Mouse (Mus musculus): Measurements from ENCODE around the gene Gm49630. TPM values are rescaled to one million over a fixed set of nuclear protein-coding genes. Genes with fewer than 3 reads are reported as not detected.
"Not testable (repeated sequence)": the region's sequence is repeated elsewhere in the genome, so short reads cannot be mapped to it uniquely, and the experiment has no call there.

Gm49630 gene
- polyA plus RNA-seq, 1 experiment = not detected

DNA sequence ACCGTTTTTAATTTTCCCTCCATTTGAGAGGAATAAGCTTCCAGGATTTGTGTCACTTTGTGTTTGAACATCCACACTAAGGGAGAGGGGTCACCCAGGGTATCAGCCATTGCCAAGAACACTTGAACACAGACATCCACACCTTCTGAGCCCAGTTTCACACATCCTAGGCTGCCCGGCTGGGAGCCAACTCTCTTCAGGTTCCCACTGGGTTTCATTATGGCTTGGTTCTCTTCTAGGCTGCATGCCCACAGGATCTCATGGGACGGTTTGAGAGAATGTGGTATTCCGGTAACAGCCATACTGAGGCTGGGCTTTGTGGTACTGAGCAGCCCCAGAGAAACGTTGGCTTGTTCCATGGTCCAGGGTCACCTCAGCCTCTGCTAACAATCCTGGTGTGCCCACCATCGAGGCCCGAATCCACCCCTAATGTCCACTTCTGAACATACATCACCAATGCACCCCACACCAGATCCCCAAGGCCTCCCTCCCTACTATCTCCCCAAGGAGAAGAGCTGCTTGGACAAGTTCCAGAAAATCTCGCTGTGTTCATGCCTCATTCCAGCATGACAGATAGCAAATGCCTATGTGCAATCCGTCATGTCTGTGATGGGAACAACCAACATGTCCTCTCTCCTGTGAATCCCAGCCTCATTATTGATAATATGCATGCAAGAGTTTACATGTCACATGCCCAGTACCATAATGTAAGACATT, 10.9 kb downstream of the Gm49630 start:
- not testable (repeated sequence) for H3ac ChIP-seq (ENCODE audit: control insufficient read depth, insufficient read length); H3K79me2 ChIP-seq (ENCODE audit: control insufficient read depth, insufficient read depth)

DNA sequence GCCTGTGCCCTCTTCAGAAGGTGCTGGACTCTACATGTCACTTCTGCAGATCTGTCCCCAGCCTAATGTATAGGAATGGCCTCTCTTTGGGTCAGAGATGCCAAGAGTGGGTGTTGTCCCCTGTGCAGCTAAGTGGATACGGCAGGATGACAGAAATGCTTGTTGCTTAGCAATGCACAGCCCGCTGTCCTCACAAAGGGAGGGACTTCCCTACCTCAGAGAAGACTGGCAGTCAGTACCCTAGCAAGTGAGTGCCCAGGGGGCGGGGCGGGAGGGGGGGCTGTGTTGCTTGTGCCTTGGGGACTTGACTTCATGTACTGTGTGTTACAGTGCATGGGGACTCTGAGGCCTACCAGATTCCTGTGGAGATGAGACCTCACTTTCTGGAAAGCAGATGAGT, 12.0 kb downstream of the Gm49630 start:
- not testable (repeated sequence) for H3K36me3 ChIP-seq (ENCODE audit: control insufficient read depth, insufficient read depth); H3K79me2 ChIP-seq (ENCODE audit: control insufficient read depth, insufficient read depth); H3K27me3 ChIP-seq (ENCODE audit: control insufficient read depth, insufficient read depth, insufficient read length); H3ac ChIP-seq (ENCODE audit: control insufficient read depth, insufficient read length); H3K4me3 ChIP-seq; H3K4me2 ChIP-seq (ENCODE audit: low read depth)

More for the DNA sequence above, 10.9 kb downstream of the Gm49630 start:
- not testable (repeated sequence) for H3K36me3 ChIP-seq (ENCODE audit: control insufficient read depth, insufficient read depth); H3K4me2 ChIP-seq (ENCODE audit: low read depth); H3K4me3 ChIP-seq; H3K27me3 ChIP-seq (ENCODE audit: control insufficient read depth, insufficient read depth, insufficient read length)

- not testable (repeated sequence) for H3K4me2 ChIP-seq (ENCODE audit: low read depth); H3K79me2 ChIP-seq (ENCODE audit: control insufficient read depth, insufficient read depth); H3K4me3 ChIP-seq; H3K36me3 ChIP-seq (ENCODE audit: control insufficient read depth, insufficient read depth); H3ac ChIP-seq (ENCODE audit: control insufficient read depth, insufficient read length); H3K27me3 ChIP-seq (ENCODE audit: control insufficient read depth, insufficient read depth, insufficient read length)
These were observed 19.2 kb downstream of the Gm49630 start, which contains the start of gene Ttll2 for GRCm38 (mm10) chr17:7352596-7352995. Gene Ttll2 (minus strand): TSS chr17:7352696.

- H3ac ChIP-seq (ENCODE audit: control insufficient read depth, insufficient read length); H3K4me2 ChIP-seq (ENCODE audit: low read depth); H3K36me3 ChIP-seq (ENCODE audit: control insufficient read depth, insufficient read depth); H3K79me2 ChIP-seq (ENCODE audit: control insufficient read depth, insufficient read depth); H3K27me3 ChIP-seq (ENCODE audit: control insufficient read depth, insufficient read depth, insufficient read length); H3K4me3 ChIP-seq: not testable (repeated sequence)
These were observed 23.0 kb downstream of the Gm49630 start for GRCm38 (mm10) chr17:7348765-7349164.

DNA sequence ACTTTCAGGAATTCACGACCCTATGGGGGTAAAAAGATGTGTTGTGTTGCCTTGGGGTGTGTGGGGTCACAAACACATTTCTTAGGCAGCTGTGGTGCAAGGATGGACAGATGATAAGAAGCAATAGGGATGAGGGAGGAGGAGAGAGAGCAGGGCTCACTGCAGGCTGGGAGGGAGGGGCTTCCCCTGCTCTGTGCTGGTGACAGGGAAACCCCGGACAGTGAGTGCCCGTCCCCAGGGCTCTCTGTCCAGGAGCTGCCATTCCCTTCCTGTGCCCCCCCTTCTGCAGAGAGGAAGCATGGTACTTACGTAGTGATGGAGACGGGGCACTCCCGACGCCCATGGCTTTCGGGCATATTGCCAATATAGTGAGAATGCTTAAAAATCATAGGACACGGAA, 34.4 kb downstream of the Gm49630 start:
- H3K79me2 ChIP-seq (ENCODE audit: control insufficient read depth, insufficient read depth); H3ac ChIP-seq (ENCODE audit: control insufficient read depth, insufficient read length); H3K36me3 ChIP-seq (ENCODE audit: control insufficient read depth, insufficient read depth); H3K27me3 ChIP-seq (ENCODE audit: control insufficient read depth, insufficient read depth, insufficient read length); H3K4me2 ChIP-seq (ENCODE audit: low read depth); H3K4me3 ChIP-seq: not testable (repeated sequence)

- H3K79me2 ChIP-seq (ENCODE audit: control insufficient read depth, insufficient read depth); H3K4me3 ChIP-seq; H3K27me3 ChIP-seq (ENCODE audit: control insufficient read depth, insufficient read depth, insufficient read length); H3K36me3 ChIP-seq (ENCODE audit: control insufficient read depth, insufficient read depth); H3ac ChIP-seq (ENCODE audit: control insufficient read depth, insufficient read length); H3K4me2 ChIP-seq (ENCODE audit: low read depth): not testable (repeated sequence)
These were observed 39.0 kb downstream of the Gm49630 start for GRCm38 (mm10) chr17:7332745-7333144.

DNA sequence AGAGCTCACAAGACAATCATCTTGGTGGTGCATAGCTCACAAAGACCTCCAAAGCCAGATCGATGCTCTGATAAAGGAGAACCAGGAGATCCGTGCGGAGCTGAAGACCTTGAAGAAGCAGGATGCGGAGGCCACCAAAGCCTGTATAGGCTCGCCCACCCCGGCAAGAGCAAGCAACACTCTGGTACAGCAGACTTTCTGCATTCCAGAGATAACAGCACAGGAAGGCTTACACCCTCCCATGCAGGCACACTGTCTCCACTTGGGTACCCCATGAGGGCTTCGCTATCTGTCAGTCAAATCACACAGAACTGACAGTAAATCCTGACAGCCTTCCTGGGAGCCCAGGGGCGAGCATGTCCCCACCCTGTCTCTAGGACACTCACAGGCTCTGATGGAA, 45.4 kb downstream of the Gm49630 start:
- H3K4me2 ChIP-seq (ENCODE audit: low read depth); H3K79me2 ChIP-seq (ENCODE audit: control insufficient read depth, insufficient read depth); H3K4me3 ChIP-seq; H3K27me3 ChIP-seq (ENCODE audit: control insufficient read depth, insufficient read depth, insufficient read length); H3K36me3 ChIP-seq (ENCODE audit: control insufficient read depth, insufficient read depth); H3ac ChIP-seq (ENCODE audit: control insufficient read depth, insufficient read length): not testable (repeated sequence)

DNA sequence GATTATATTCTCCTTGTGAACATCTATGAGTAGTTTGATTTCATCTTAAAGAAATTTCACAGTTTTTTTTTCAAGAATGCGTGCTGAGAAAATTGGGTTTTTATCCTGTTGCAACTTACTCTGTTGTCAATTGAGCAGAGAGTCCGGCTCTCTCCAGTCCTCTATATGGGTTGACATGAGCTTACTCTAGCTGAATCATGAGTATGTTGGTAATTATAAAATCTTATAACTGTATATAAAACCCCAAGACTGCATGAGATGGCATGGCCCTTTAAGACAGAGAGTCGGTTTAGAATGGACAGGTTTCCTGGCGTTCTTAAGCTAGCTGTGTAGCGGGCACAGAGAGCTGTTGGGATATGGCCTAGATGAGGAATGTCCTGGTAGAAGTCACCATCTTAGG, 47.4 kb downstream of the Gm49630 start, which contains the start of gene Tcp10a:
TSS of gene Tcp10a (plus strand) at position 301 of the 400 bp plus-strand sequence.
- H3K79me2 ChIP-seq (ENCODE audit: control insufficient read depth, insufficient read depth); H3K27me3 ChIP-seq (ENCODE audit: control insufficient read depth, insufficient read depth, insufficient read length); H3K4me3 ChIP-seq; H3K36me3 ChIP-seq (ENCODE audit: control insufficient read depth, insufficient read depth); H3ac ChIP-seq (ENCODE audit: control insufficient read depth, insufficient read length); H3K4me2 ChIP-seq (ENCODE audit: low read depth): not testable (repeated sequence)

GRCm38 (mm10) chr17:7319789-7320188, 52.0 kb downstream of the Gm49630 start:
- H3ac ChIP-seq (ENCODE audit: control insufficient read depth, insufficient read length); H3K4me3 ChIP-seq; H3K79me2 ChIP-seq (ENCODE audit: control insufficient read depth, insufficient read depth); H3K27me3 ChIP-seq (ENCODE audit: control insufficient read depth, insufficient read depth, insufficient read length); H3K4me2 ChIP-seq (ENCODE audit: low read depth); H3K36me3 ChIP-seq (ENCODE audit: control insufficient read depth, insufficient read depth): not testable (repeated sequence)

DNA sequence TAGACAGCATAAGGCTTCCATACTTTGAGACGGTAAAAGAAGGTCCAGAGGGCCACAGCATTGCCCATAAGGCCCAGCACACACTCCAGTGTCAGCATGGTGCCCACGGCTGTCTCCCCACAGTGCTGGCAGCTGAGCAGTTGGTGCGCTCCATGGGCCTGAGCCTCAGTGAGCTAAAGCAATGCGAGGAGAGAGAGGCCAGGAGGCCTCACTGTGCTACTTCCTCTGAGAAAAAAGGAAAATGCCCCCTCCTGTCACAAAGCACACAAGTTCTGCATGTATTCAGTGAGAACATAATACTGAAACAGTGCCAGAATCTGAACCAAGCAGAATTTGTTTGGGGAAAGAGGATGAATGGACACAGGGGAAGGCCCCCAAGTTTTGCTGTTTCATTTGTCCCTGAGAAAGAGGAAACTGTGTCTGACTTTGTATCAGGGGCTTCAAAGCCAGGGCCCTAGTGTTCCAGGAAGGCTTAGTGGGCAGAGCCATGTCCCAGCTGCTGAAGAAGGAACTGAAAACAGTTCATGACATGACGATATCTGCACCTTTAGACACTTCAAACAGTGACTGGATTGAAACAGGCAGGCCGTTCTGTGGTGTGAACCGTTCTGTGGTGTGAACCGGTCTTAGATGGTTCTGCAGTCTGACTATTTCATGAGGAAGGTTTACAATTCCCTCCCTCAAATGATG, 55.9 kb downstream of the Gm49630 start:
- not testable (repeated sequence) for H3ac ChIP-seq (ENCODE audit: control insufficient read depth, insufficient read length); H3K4me3 ChIP-seq; H3K4me2 ChIP-seq (ENCODE audit: low read depth); H3K27me3 ChIP-seq (ENCODE audit: control insufficient read depth, insufficient read depth, insufficient read length); H3K36me3 ChIP-seq (ENCODE audit: control insufficient read depth, insufficient read depth); H3K79me2 ChIP-seq (ENCODE audit: control insufficient read depth, insufficient read depth)

DNA sequence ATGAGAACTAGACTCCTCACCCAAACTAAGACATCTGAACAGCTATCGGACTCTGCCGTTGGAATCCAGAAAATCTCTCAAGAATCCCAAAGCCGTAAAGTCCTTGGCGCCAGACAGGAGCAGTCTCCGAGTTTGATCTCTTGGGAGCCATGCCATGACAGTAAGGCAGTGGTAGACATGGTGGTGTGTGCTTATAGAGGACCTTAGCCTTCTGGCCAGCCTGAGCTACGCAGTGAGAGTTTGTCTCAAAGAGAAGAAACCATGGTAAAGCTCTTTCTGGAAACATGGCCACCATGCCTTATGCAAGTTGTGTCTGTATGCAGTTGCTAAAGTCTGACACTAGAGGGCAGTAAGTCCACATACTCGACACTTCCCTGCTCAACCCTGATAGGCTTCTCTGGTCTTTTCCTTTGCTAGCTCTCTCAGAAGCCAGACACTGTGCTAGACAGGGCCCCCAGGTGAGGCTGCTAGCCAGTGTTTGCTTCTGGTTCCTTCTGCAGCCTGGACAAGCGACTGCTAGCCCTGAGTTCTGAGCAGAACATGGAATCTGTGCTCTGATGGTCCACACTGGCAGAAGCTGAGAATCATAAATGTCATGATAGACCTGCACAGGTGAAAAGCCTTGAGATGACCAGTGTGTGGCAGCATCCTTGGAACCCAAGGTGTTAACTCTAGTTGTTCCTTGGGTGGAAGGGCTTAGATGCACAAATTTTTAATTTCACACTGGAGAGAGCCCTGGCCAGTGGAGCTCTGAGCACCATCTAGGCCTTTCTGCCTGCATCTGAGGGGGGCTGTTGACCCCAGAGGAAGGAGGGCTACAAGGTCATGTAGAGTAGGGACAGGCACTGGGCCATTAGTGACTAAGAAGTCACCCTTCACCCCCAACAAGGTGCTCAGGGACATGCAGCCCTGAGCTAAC, 65.2 kb downstream of the Gm49630 start:
- H3K4me3 ChIP-seq; H3K36me3 ChIP-seq (ENCODE audit: control insufficient read depth, insufficient read depth); H3K79me2 ChIP-seq (ENCODE audit: control insufficient read depth, insufficient read depth); H3ac ChIP-seq (ENCODE audit: control insufficient read depth, insufficient read length); H3K27me3 ChIP-seq (ENCODE audit: control insufficient read depth, insufficient read depth, insufficient read length); H3K4me2 ChIP-seq (ENCODE audit: low read depth): not testable (repeated sequence)
